Mouse (Mus musculus): Measurements from ENCODE around the gene Tenm3. TPM values are rescaled to one million over a fixed set of nuclear protein-coding genes. Genes with fewer than 3 reads are reported as not detected.

The Tenm3 gene
- polyA plus RNA-seq, 1 experiment, result 2.3 TPM

GRCm38 (mm10) chr8:48548908-48549307, 294.8 kb downstream of the Tenm3 start:
- TF ChIP-seq CTCF (IDR thresholded peaks at IDR 0.05; ENCODE audit: borderline replicate concordance, control insufficient read depth, extremely low read depth, insufficient read depth, low read length, poor library complexity), result no peak
- TF ChIP-seq POLR2A (IDR thresholded peaks at IDR 0.05; ENCODE audit: control insufficient read depth, extremely low read depth, insufficient read depth, low read length, poor library complexity), result no peak
- Histone ChIP-seq H3K4me1 (replicated peaks; ENCODE audit: control insufficient read depth, insufficient read depth, low read length) (no peaks in the 10 kb centered on the region), H3K36me3 (ENCODE audit: control insufficient read depth, insufficient read depth, low read length) (no peaks in the 10 kb centered on the region), H3K4me3 (ENCODE audit: control insufficient read depth, insufficient read depth, low read length) (no peak overlapping the region), H3K27ac (ENCODE audit: control insufficient read depth, insufficient read depth, low read length) (no peak overlapping the region), H3K27me3 (ENCODE audit: control insufficient read depth, insufficient read depth, low read length) (no peaks in the 10 kb centered on the region)
- DNase-seq, result no peak
- WGBS, result 94% methylated on average over 9 of the region's 9 CpGs

DNA sequence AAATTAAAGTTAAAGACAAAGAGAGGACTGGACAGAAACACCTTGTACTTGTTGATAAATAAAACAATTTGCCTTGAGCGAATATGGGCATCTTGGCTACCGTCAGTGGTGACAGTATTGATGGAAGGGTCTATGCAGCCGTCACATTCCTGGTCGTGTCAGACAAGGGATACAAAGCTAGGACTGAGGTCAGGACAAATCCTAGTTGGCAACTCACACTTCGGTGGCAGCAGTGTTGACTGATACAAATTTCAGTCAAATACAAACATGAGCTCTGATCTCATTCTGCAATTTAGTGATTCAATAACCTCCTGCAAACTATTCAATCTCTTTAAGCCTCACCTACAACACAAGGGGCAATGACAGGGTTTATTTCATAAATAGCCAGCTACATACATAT, 298.1 kb downstream of the Tenm3 start:
- Histone ChIP-seq H3K4me1 (replicated peaks; ENCODE audit: control insufficient read depth, insufficient read depth, low read length) (no peaks in the 10 kb centered on the region), H3K4me3 (ENCODE audit: control insufficient read depth, insufficient read depth, low read length) (no peak overlapping the region), H3K36me3 (ENCODE audit: control insufficient read depth, insufficient read depth, low read length) (no peaks in the 10 kb centered on the region), H3K27ac (ENCODE audit: control insufficient read depth, insufficient read depth, low read length) (no peak overlapping the region), H3K27me3 (ENCODE audit: control insufficient read depth, insufficient read depth, low read length) (no peaks in the 10 kb centered on the region)
- TF ChIP-seq POLR2A (IDR thresholded peaks at IDR 0.05; ENCODE audit: control insufficient read depth, extremely low read depth, insufficient read depth, low read length, poor library complexity) (no peak), CTCF (IDR thresholded peaks at IDR 0.05; ENCODE audit: borderline replicate concordance, control insufficient read depth, extremely low read depth, insufficient read depth, low read length, poor library complexity) (no peak)
- WGBS, result 90% methylated on average over 5 of the region's 5 CpGs
- DNase-seq, result no peak

DNA sequence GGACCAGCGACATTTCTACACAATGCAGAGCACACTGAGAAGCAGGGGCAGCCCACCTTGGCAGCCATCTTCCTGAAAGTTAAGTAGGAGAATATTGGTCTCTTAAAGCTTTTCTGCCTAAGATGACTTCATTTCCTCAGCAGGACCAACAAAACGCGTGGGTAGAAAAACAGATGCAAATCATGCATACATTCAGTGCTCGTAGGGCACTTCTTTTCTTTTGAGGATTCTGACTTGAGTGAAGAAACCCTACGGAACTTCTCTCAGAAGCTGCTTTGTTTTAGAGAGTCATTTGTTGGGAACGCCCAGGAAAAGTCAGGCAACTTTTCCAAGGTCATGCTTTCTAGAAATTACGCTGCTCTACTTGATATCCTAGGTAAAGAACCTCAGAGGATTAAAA, 298.9 kb downstream of the Tenm3 start:
- WGBS, result 90% methylated on average over 7 of the region's 7 CpGs
- H3K36me3 ChIP-seq (ENCODE audit: control insufficient read depth, insufficient read depth, low read length), result no peaks in the 10 kb centered on the region
- no peak for DNase-seq

DNA sequence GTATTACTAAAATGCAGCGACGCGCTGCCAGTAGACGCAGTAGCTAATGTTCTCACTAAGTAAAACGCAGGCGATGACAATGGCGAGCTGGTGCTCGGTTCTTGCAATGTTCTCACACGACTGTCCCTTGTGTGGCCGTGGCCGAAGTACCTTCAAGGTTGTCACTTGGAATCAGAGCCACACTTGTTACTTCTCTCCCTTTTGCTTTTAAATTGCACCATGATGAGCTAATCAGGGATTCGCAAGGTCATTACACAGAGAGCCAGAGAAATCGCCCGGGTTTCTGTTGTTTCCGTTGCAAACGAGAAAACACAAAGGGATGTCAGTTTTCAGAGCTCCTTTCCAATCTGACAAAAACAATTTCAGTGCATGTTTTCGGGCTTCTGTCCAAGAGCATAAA, 301.6 kb downstream of the Tenm3 start:
- no peak for DNase-seq
- WGBS, result 96% methylated on average over 17 of the region's 17 CpGs
- no peaks in the 10 kb centered on the region for H3K27me3 ChIP-seq (ENCODE audit: control insufficient read depth, insufficient read depth, low read length)
- TF ChIP-seq POLR2A (IDR thresholded peaks at IDR 0.05; ENCODE audit: control insufficient read depth, extremely low read depth, insufficient read depth, low read length, poor library complexity), result no peak
- no peak for TF ChIP-seq CTCF (IDR thresholded peaks at IDR 0.05; ENCODE audit: borderline replicate concordance, control insufficient read depth, extremely low read depth, insufficient read depth, low read length, poor library complexity)
- H3K36me3 ChIP-seq (ENCODE audit: control insufficient read depth, insufficient read depth, low read length), result no peaks in the 10 kb centered on the region
- H3K27ac ChIP-seq (ENCODE audit: control insufficient read depth, insufficient read depth, low read length), result no peak overlapping the region
- H3K4me1 ChIP-seq (replicated peaks; ENCODE audit: control insufficient read depth, insufficient read depth, low read length), result no peaks in the 10 kb centered on the region
- H3K4me3 ChIP-seq (ENCODE audit: control insufficient read depth, insufficient read depth, low read length), result no peak overlapping the region

More for the DNA sequence above, 298.9 kb downstream of the Tenm3 start:
- no peak for TF ChIP-seq CTCF (IDR thresholded peaks at IDR 0.05; ENCODE audit: borderline replicate concordance, control insufficient read depth, extremely low read depth, insufficient read depth, low read length, poor library complexity)
- TF ChIP-seq POLR2A (IDR thresholded peaks at IDR 0.05; ENCODE audit: control insufficient read depth, extremely low read depth, insufficient read depth, low read length, poor library complexity), result no peak
- Histone ChIP-seq H3K27ac (ENCODE audit: control insufficient read depth, insufficient read depth, low read length) (no peak overlapping the region), H3K4me1 (replicated peaks; ENCODE audit: control insufficient read depth, insufficient read depth, low read length) (no peaks in the 10 kb centered on the region), H3K27me3 (ENCODE audit: control insufficient read depth, insufficient read depth, low read length) (no peaks in the 10 kb centered on the region), H3K4me3 (ENCODE audit: control insufficient read depth, insufficient read depth, low read length) (no peak overlapping the region)

DNA sequence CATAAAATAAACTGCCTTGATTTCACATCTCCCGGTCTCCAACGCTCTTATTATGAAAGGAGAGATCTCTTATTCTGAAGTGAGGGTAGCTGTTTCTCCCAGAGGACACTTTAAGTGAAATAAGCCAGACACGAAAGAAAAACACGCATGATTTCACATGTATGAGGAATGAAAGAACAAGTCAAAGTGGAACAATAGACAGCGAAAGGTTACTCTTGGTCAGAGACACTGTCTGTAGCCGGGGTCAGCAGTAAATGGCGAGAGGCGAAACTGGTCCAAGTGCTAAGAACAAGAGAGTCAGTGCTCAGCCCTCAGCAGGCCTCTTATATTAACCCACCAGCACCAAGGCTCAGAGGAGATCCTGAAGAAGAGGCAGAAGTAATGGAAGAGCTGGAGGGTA, 302.9 kb downstream of the Tenm3 start:
- Histone ChIP-seq H3K4me1 (replicated peaks; ENCODE audit: control insufficient read depth, insufficient read depth, low read length) (no peaks in the 10 kb centered on the region), H3K4me3 (ENCODE audit: control insufficient read depth, insufficient read depth, low read length) (no peak overlapping the region), H3K27ac (ENCODE audit: control insufficient read depth, insufficient read depth, low read length) (no peak overlapping the region), H3K27me3 (ENCODE audit: control insufficient read depth, insufficient read depth, low read length) (no peaks in the 10 kb centered on the region), H3K36me3 (ENCODE audit: control insufficient read depth, insufficient read depth, low read length) (no peaks in the 10 kb centered on the region)
- TF ChIP-seq CTCF (IDR thresholded peaks at IDR 0.05; ENCODE audit: borderline replicate concordance, control insufficient read depth, extremely low read depth, insufficient read depth, low read length, poor library complexity), result no peak
- no peak for TF ChIP-seq POLR2A (IDR thresholded peaks at IDR 0.05; ENCODE audit: control insufficient read depth, extremely low read depth, insufficient read depth, low read length, poor library complexity)
- no peak for DNase-seq
- whole genome bisulfite sequencing, result 81% methylated on average over 8 of the region's 8 CpGs

GRCm38 (mm10) chr8:48535833-48536232, 307.9 kb downstream of the Tenm3 start:
- H3K4me1 ChIP-seq (replicated peaks; ENCODE audit: control insufficient read depth, insufficient read depth, low read length), result no peaks in the 10 kb centered on the region
- no peak for DNase-seq

GRCm38 (mm10) chr8:48531795-48532194, 312.0 kb downstream of the Tenm3 start:
- H3K27me3 ChIP-seq (ENCODE audit: control insufficient read depth, insufficient read depth, low read length), result no peaks in the 10 kb centered on the region
- H3K4me3 ChIP-seq (ENCODE audit: control insufficient read depth, insufficient read depth, low read length), result no peak overlapping the region
- H3K27ac ChIP-seq (ENCODE audit: control insufficient read depth, insufficient read depth, low read length), result no peak overlapping the region
- no peak for TF ChIP-seq POLR2A (IDR thresholded peaks at IDR 0.05; ENCODE audit: control insufficient read depth, extremely low read depth, insufficient read depth, low read length, poor library complexity)
- no peak for TF ChIP-seq CTCF (IDR thresholded peaks at IDR 0.05; ENCODE audit: borderline replicate concordance, control insufficient read depth, extremely low read depth, insufficient read depth, low read length, poor library complexity)
- no peak for DNase-seq
- no peaks in the 10 kb centered on the region for H3K4me1 ChIP-seq (replicated peaks; ENCODE audit: control insufficient read depth, insufficient read depth, low read length)
- WGBS, result 15% methylated on average over 5 of the region's 5 CpGs
- H3K36me3 ChIP-seq (ENCODE audit: control insufficient read depth, insufficient read depth, low read length), result no peaks in the 10 kb centered on the region

More at GRCm38 (mm10) chr8:48535833-48536232, 307.9 kb downstream of the Tenm3 start:
- no peak overlapping the region for H3K4me3 ChIP-seq (ENCODE audit: control insufficient read depth, insufficient read depth, low read length)
- TF ChIP-seq POLR2A (IDR thresholded peaks at IDR 0.05; ENCODE audit: control insufficient read depth, extremely low read depth, insufficient read depth, low read length, poor library complexity) (no peak), CTCF (IDR thresholded peaks at IDR 0.05; ENCODE audit: borderline replicate concordance, control insufficient read depth, extremely low read depth, insufficient read depth, low read length, poor library complexity) (no peak)
- no peak overlapping the region for H3K27ac ChIP-seq (ENCODE audit: control insufficient read depth, insufficient read depth, low read length)
- H3K36me3 ChIP-seq (ENCODE audit: control insufficient read depth, insufficient read depth, low read length), result no peaks in the 10 kb centered on the region
- no peaks in the 10 kb centered on the region for H3K27me3 ChIP-seq (ENCODE audit: control insufficient read depth, insufficient read depth, low read length)
- whole genome bisulfite sequencing, result 93% methylated on average over 3 of the region's 3 CpGs

Measured in thymus, adult 2 months (tissue).